Mouse (Mus musculus): ENCODE measurements at regions not wholly inside any gene's neighbourhood (a gene's known extent, or its start where the extent isn't known, plus 50 kb on each side); places are given as distances from the start of the nearest gene placed in this dataset.
A peak's percentile ranks its signal among the peaks of the same experiment; 100 is the strongest.

GRCm38 (mm10) chr5:64739311-64740261, 63.6 kb upstream of the Klf3 start:
- DNase-seq (ENCODE audit: low spot score) = peak; percentile 8

GRCm38 (mm10) chr5:64744041-64744440, 59.1 kb upstream of the Klf3 start:
- DNase-seq (ENCODE audit: low spot score) = no peak

- no peak for DNase-seq (ENCODE audit: low spot score)
These were observed 58.7 kb upstream of the Klf3 start for GRCm38 (mm10) chr5:64744455-64744854.

DNA sequence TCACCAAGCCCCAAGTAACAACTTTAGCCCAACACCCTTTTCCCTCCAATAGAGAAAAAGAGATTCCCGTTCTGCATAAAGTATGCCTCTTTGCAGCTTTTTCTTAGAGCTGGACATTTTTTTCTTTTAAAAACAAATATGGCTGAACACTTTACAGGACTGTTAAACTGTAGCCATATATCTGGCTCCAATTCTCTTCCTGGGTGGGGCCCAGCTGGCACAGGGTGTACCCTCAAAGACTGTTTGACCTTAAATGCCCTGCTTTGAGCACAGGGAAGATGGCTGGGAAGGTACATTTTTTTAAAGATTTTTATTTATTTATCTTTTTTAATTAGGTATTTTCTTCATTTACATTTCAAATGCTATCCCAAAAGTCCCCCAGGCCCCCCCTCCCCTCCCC, 55.7 kb upstream of the Klf3 start:
- no peak for DNase-seq (ENCODE audit: low spot score)

- no peak for DNase-seq (ENCODE audit: low spot score)
These were observed 53.6 kb upstream of the Klf3 start for GRCm38 (mm10) chr5:64749415-64750166.

- DNase-seq (ENCODE audit: low spot score) = no peak
These were observed 52.8 kb upstream of the Klf3 start for GRCm38 (mm10) chr5:64750406-64750805.

DNA sequence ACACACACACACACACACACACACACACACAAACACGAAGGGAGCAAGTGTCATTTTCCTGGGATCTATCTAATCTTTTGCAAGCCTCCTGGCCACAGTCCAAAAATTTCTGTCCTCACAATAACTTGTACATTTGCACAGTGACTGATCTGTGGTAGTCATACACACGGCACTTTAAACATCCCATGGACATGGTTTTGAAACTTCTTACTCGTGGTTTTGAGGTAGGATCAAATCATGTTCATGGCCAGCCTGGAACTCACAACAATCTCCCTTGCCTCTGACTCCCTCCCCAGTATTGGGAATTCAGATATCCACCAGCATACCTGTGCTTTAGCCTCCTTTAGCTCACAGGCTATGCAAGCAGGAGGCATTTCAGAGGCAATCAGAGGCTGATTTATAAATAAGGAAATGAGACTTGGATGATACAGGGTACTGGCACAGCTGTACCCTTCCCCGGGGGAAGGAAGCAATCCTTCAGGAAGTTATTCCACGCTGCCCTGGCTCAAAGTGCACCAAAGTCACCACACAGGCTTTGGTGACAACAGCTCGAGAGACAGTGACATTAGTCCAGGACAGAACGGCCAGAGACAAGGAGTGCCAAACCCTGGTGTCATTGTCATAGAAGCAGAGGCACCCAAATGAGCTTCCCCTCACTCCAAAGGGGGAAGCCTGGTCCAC, 52.1 kb upstream of the Klf3 start:
- peak; percentile 43 for DNase-seq (ENCODE audit: low spot score)

- DNase-seq (ENCODE audit: low spot score) = peak; percentile 80
These were observed 49.9 kb upstream of the Klf3 start for GRCm38 (mm10) chr5:64753142-64753750.
